Mouse (Mus musculus): ENCODE measurements around the gene Mbtd1. TPM values are rescaled to one million over a fixed set of nuclear protein-coding genes. Genes with fewer than 3 reads are reported as not detected.
"Not testable (repeated sequence)": the region's sequence is repeated elsewhere in the genome, so short reads cannot be mapped to it uniquely, and the experiment has no call there.

Gene Mbtd1
- polyA plus RNA-seq, 1 experiment from 2014 or later = 11.1 TPM

GRCm38 (mm10) chr11:93897732-93898131 lies 12.1 kb downstream of the Mbtd1 start:
- ATAC-seq = no peak
- Histone ChIP-seq H3K36me3 (ENCODE audit: insufficient read depth, low read length) (no peaks in the 10 kb centered on the region; the same call in 1 of the 2 replicates), H3K9me3 (ENCODE audit: low read length) (no peaks in the 10 kb centered on the region), H3K9ac (replicated peaks; ENCODE audit: low read depth) (no peak overlapping the region), H3K4me2 (replicated peaks; ENCODE audit: low read depth, low read length) (no peak overlapping the region), H3K4me3 (ENCODE audit: low read depth, low read length) (no peak overlapping the region), H3K4me1 (ENCODE audit: insufficient read depth, low read depth, low read length) (no peaks in the 10 kb centered on the region), H3K27me3 (replicated peaks; ENCODE audit: insufficient read depth, low read length) (no peaks in the 10 kb centered on the region), H3K27ac (ENCODE audit: low read length) (no peak overlapping the region)
- DNase-seq (ENCODE audit: low spot score) = no peak
- TF ChIP-seq CTCF (IDR thresholded peaks at IDR 0.05) (no peak), EP300 (IDR thresholded peaks at IDR 0.05) (no peak)
- 73% methylated on average over 3 of the region's 3 CpGs for WGBS

GRCm38 (mm10) chr11:93906834-93907233 lies 21.2 kb downstream of the Mbtd1 start:
- no peak overlapping the region for H3K27ac ChIP-seq (ENCODE audit: low read length)
- no peaks in the 10 kb centered on the region for H3K9me3 ChIP-seq (ENCODE audit: low read length)
- H3K4me1 ChIP-seq (ENCODE audit: insufficient read depth, low read depth, low read length) = no peaks in the 10 kb centered on the region
- H3K9ac ChIP-seq (replicated peaks; ENCODE audit: low read depth) = no peak overlapping the region
- no peak overlapping the region for H3K4me3 ChIP-seq (ENCODE audit: low read depth, low read length)
- no peak for TF ChIP-seq EP300 (IDR thresholded peaks at IDR 0.05)
- TF ChIP-seq CTCF (IDR thresholded peaks at IDR 0.05) = no peak
- no peak overlapping the region for H3K4me2 ChIP-seq (replicated peaks; ENCODE audit: low read depth, low read length)
- no peaks in the 10 kb centered on the region for H3K27me3 ChIP-seq (replicated peaks; ENCODE audit: insufficient read depth, low read length)
- H3K36me3 ChIP-seq (ENCODE audit: insufficient read depth, low read length) = peaks cover 13% of the 10 kb centered on the region; the same call in 1 of the 2 replicates
- ATAC-seq (no peak), DNase-seq (ENCODE audit: low spot score) (no peak)
- 78% methylated on average over 4 of the region's 4 CpGs for WGBS

GRCm38 (mm10) chr11:93907839-93908238 lies 22.2 kb downstream of the Mbtd1 start:
- peaks cover 13% of the 10 kb centered on the region; the same call in 1 of the 2 replicates for H3K36me3 ChIP-seq (ENCODE audit: insufficient read depth, low read length)
- no peaks in the 10 kb centered on the region for H3K27me3 ChIP-seq (replicated peaks; ENCODE audit: insufficient read depth, low read length)
- no peaks in the 10 kb centered on the region for H3K9me3 ChIP-seq (ENCODE audit: low read length)
- H3K27ac ChIP-seq (ENCODE audit: low read length) = no peak overlapping the region
- 73% methylated on average over 3 of the region's 3 CpGs for WGBS
- H3K4me2 ChIP-seq (replicated peaks; ENCODE audit: low read depth, low read length) = no peak overlapping the region
- no peak overlapping the region for H3K9ac ChIP-seq (replicated peaks; ENCODE audit: low read depth)
- H3K4me1 ChIP-seq (ENCODE audit: insufficient read depth, low read depth, low read length) = no peaks in the 10 kb centered on the region
- H3K4me3 ChIP-seq (ENCODE audit: low read depth, low read length) = no peak overlapping the region
- no peak for DNase-seq (ENCODE audit: low spot score)
- no peak for ATAC-seq
- TF ChIP-seq EP300 (IDR thresholded peaks at IDR 0.05) (no peak), CTCF (IDR thresholded peaks at IDR 0.05) (no peak)

GRCm38 (mm10) chr11:93908829-93909228 lies 23.2 kb downstream of the Mbtd1 start:
- Histone ChIP-seq H3K9me3 (ENCODE audit: low read length) (no peaks in the 10 kb centered on the region), H3K27ac (ENCODE audit: low read length) (no peak overlapping the region), H3K36me3 (ENCODE audit: insufficient read depth, low read length) (peaks cover 18% of the 10 kb centered on the region), H3K27me3 (replicated peaks; ENCODE audit: insufficient read depth, low read length) (no peaks in the 10 kb centered on the region), H3K4me3 (ENCODE audit: low read depth, low read length) (no peak overlapping the region), H3K4me2 (replicated peaks; ENCODE audit: low read depth, low read length) (no peak overlapping the region), H3K9ac (replicated peaks; ENCODE audit: low read depth) (no peak overlapping the region), H3K4me1 (ENCODE audit: insufficient read depth, low read depth, low read length) (no peaks in the 10 kb centered on the region)
- TF ChIP-seq EP300 (IDR thresholded peaks at IDR 0.05) (no peak), CTCF (IDR thresholded peaks at IDR 0.05) (no peak)
- 82% methylated on average over 9 of the region's 9 CpGs for WGBS
- DNase-seq (ENCODE audit: low spot score) (no peak), ATAC-seq (no peak)

- DNase-seq (ENCODE audit: low spot score) (no peak), ATAC-seq (no peak)
- H3K27me3 ChIP-seq (replicated peaks; ENCODE audit: insufficient read depth, low read length) = no peaks in the 10 kb centered on the region
- TF ChIP-seq EP300 (IDR thresholded peaks at IDR 0.05) (no peak), CTCF (IDR thresholded peaks at IDR 0.05) (no peak)
- H3K4me3 ChIP-seq (ENCODE audit: low read depth, low read length) = no peak overlapping the region
- H3K27ac ChIP-seq (ENCODE audit: low read length) = no peak overlapping the region
- 92% methylated on average over 3 of the region's 3 CpGs for WGBS
- H3K4me1 ChIP-seq (ENCODE audit: insufficient read depth, low read depth, low read length) = no peaks in the 10 kb centered on the region
- no peak overlapping the region for H3K4me2 ChIP-seq (replicated peaks; ENCODE audit: low read depth, low read length)
- no peak overlapping the region for H3K9ac ChIP-seq (replicated peaks; ENCODE audit: low read depth)
- peaks cover 30% of the 10 kb centered on the region for H3K36me3 ChIP-seq (ENCODE audit: insufficient read depth, low read length)
- no peaks in the 10 kb centered on the region for H3K9me3 ChIP-seq (ENCODE audit: low read length)
These were observed 26.0 kb downstream of the Mbtd1 start for GRCm38 (mm10) chr11:93911603-93912002.

- DNase-seq (ENCODE audit: low spot score); H3K4me1 ChIP-seq (ENCODE audit: insufficient read depth, low read depth, low read length); H3K9me3 ChIP-seq (ENCODE audit: low read length); ATAC-seq; H3K27ac ChIP-seq (ENCODE audit: low read length); H3K9ac ChIP-seq (replicated peaks; ENCODE audit: low read depth); H3K4me3 ChIP-seq (ENCODE audit: low read depth, low read length); H3K27me3 ChIP-seq (replicated peaks; ENCODE audit: insufficient read depth, low read length); H3K4me2 ChIP-seq (replicated peaks; ENCODE audit: low read depth, low read length): not testable (repeated sequence)
- H3K36me3 ChIP-seq (ENCODE audit: insufficient read depth, low read length) = peaks cover 29% of the 10 kb centered on the region
- WGBS = 87% methylated on average over 2 of the region's 2 CpGs
These were observed 29.4 kb downstream of the Mbtd1 start for GRCm38 (mm10) chr11:93915019-93915418.

- ATAC-seq = no peak
- no peak overlapping the region for H3K4me2 ChIP-seq (replicated peaks; ENCODE audit: low read depth, low read length)
- peak; percentile 9 for DNase-seq (ENCODE audit: low spot score)
- peak; percentile 31; the same call in 1 of the 2 replicates for TF ChIP-seq CTCF (IDR thresholded peaks at IDR 0.05)
- no peak for TF ChIP-seq EP300 (IDR thresholded peaks at IDR 0.05)
- H3K27me3 ChIP-seq (replicated peaks; ENCODE audit: insufficient read depth, low read length) = no peaks in the 10 kb centered on the region
- no peaks in the 10 kb centered on the region for H3K4me1 ChIP-seq (ENCODE audit: insufficient read depth, low read depth, low read length)
- H3K9me3 ChIP-seq (ENCODE audit: low read length) = no peaks in the 10 kb centered on the region
- no peak overlapping the region for H3K4me3 ChIP-seq (ENCODE audit: low read depth, low read length)
- peaks cover 7% of the 10 kb centered on the region; the same call in 1 of the 2 replicates for H3K36me3 ChIP-seq (ENCODE audit: insufficient read depth, low read length)
- H3K27ac ChIP-seq (ENCODE audit: low read length) = no peak overlapping the region
- H3K9ac ChIP-seq (replicated peaks; ENCODE audit: low read depth) = no peak overlapping the region
These were observed 43.5 kb downstream of the Mbtd1 start for GRCm38 (mm10) chr11:93929106-93929505.
